Mouse (Mus musculus): ENCODE results near the gene 1700012P22Rik. TPM values are rescaled to one million over a fixed set of nuclear protein-coding genes. Genes with fewer than 3 reads are reported as not detected.

Gene 1700012P22Rik
- total RNA-seq, 2 experiments from 2014 or later, result not detected

Other genes starting within 250 kb of the 1700012P22Rik start
- gene Oog2, start 248.1 kb downstream of the 1700012P22Rik start, total RNA-seq (2021), result not detected
- gene C87977, start 225.5 kb downstream of the 1700012P22Rik start, total RNA-seq (2021), result not detected
- gene Pramel5, start 158.3 kb downstream of the 1700012P22Rik start, total RNA-seq (2021), result not detected
- not detected for gene Gm13128, start 108.5 kb downstream of the 1700012P22Rik start, total RNA-seq (2021)
- not detected for gene Gm13119, start 80.8 kb downstream of the 1700012P22Rik start, total RNA-seq (2021)
- gene Pramef20, start 60.8 kb downstream of the 1700012P22Rik start, total RNA-seq (2021), result not detected
- gene Pramef12, start 30.3 kb downstream of the 1700012P22Rik start, total RNA-seq (2021), result not detected
- not detected for gene Gm9944, start 14.5 kb upstream of the 1700012P22Rik start, total RNA-seq (2021)
- gene Aadacl3, start 25.0 kb upstream of the 1700012P22Rik start, total RNA-seq (2021), result not detected
- not detected for gene 9430007A20Rik, start 81.0 kb upstream of the 1700012P22Rik start, total RNA-seq (2021)
- gene Gm13124, start 126.4 kb upstream of the 1700012P22Rik start, total RNA-seq (2021), result not detected
- gene Aadacl4, start 174.9 kb upstream of the 1700012P22Rik start, total RNA-seq (2021), result not detected
- gene Gm436, start 247.6 kb upstream of the 1700012P22Rik start, total RNA-seq (2021), result not detected